Mouse (Mus musculus): ENCODE results near the gene Myt1l. TPM values are rescaled to one million over a fixed set of nuclear protein-coding genes. Genes with fewer than 3 reads are reported as not detected.

Myt1l gene
- polyA plus RNA-seq (2015; fragmentation: Nextera tagmentation; extraction: Ambion mirVana) = not detected in 2 replicates

DNA sequence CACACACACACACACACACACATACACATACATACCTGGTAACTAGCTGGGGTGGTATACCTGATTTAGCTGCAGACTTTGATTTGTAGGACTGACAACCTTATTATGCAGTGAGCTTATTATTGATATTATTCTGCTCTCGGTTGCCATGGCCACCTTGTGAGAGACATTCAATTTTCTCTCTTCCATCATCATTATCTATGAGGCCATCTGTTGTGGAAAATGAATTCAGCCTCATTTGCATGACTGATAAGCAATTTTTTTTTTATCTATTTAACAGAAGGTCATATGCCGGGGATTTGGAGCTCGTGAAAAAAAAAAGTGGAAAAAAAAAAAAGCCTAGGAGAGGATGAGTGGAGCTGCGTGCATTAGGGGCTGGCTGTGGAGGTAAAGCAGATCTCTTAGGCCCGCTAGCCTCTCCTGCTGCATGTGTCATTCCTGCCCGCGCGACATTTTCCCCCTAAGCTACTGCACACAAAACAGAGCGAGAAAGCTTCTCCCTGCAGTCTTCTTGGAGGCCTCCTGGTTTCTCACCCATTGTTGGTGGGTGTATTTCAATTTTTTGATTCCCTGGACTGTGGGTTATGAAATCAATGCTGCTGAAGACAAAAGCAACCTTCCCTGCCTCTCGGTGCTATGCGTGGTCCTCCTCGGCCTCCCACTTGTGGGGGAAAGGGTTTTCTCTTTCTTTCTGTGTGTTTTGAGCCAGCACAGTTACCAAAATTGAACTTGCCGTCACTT, at the start of gene Myt1l:
TSS of gene Myt1l (plus strand) at position 354 of the 741 bp plus-strand sequence.

DNA sequence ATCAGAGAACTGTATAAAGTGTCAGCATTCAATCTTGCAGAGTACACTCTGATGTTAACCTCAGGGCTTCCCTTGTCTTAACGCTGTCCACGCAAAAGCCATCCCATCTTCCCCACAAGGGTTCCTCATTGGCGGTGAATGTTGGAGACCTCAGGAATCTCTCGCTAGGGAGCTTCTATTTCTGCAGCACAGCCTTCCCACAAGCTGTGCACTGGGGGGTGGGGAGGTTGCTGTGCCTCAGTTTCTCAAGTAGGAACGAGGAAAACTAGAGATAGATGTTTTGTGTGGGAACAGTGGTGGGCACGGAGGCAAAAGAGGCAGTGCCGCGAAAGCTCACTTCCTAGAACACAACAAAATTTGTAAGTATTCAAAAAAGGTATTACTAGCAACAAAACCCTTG, 409.1 kb downstream of the Myt1l start, which contains the start of gene Pxdn:
TSS of gene Pxdn (plus strand) at position 301 of the 400 bp plus-strand sequence.

